Mouse (Mus musculus) CH12.LX (cell line): ENCODE measurements at regions not wholly inside any gene's neighbourhood (a gene's known extent, or its start where the extent isn't known, plus 50 kb on each side); places are given as distances from the start of the nearest gene placed in this dataset.

Experiments
- DNase-seq: peaks from one replicate; pipeline ENCODE4 v3.0.0-alpha.2; 2013; ENCODE audit errors: extremely low read depth
- H3K27ac ChIP-seq: 2 replicates; pipeline ENCODE4 v1.5.1; 2012; ENCODE audit warnings: low read depth, mild to moderate bottlenecking, control low read depth, moderate library complexity; ENCODE audit not compliant: insufficient read depth
- H3K27me3 ChIP-seq: replicated peaks from 2 replicates; pipeline ENCODE3; 2012; ENCODE audit warnings: inconsistent platforms
- H3K36me3 ChIP-seq, 2 experiments: replicated peaks in 1 of 2; 2 replicates each; pipeline versions ENCODE3 to v1.6.1; 2012; ENCODE audit warnings: inconsistent platforms in 1 of 2, low read length in 1 of 2, mild to moderate bottlenecking in 1 of 2, mixed read lengths in 1 of 2, moderate library complexity in 1 of 2; ENCODE audit not compliant: control insufficient read depth in 1 of 2, insufficient read depth in 1 of 2
- H3K4me1 ChIP-seq, 2 experiments: 2 replicates each; pipeline ENCODE4 v1.6.1; 2012; ENCODE audit warnings: inconsistent platforms in 1 of 2, moderate library complexity in 1 of 2; ENCODE audit not compliant: insufficient read depth in 2 of 2, control insufficient read depth in 1 of 2
- H3K4me2 ChIP-seq: 2 replicates; pipeline ENCODE4 v1.6.1; 2012; ENCODE audit warnings: low read depth, mild to moderate bottlenecking, control low read depth; ENCODE audit not compliant: poor library complexity, insufficient read depth, severe bottlenecking
- H3K4me3 ChIP-seq, 3 experiments: fragments of 150-350 bp in 1 of 3; sonication (generic) in 1 of 3; replicated peaks in 1 of 3; 2 replicates each; pipeline versions ENCODE3 to v1.5.1; 2011 to 2012; ENCODE audit warnings: low read depth in 2 of 3, low read length in 2 of 3, mild to moderate bottlenecking in 2 of 3, moderate library complexity in 2 of 3, control low read depth in 1 of 3, improper control_type of control experiment in 1 of 3, inconsistent platforms in 1 of 3, mixed read lengths in 1 of 3; ENCODE audit not compliant: poor library complexity in 1 of 3
- H3K79me2 ChIP-seq: replicated peaks from 2 replicates; pipeline ENCODE4 v1.6.1; 2012; ENCODE audit warnings: mild to moderate bottlenecking, moderate library complexity; ENCODE audit not compliant: control insufficient read depth, poor library complexity, insufficient read depth, severe bottlenecking; ENCODE audit errors: extremely low read depth
- H3K9ac ChIP-seq: 2 replicates; pipeline ENCODE4 v1.6.1; 2012; ENCODE audit warnings: low read depth, mild to moderate bottlenecking, control low read depth, moderate library complexity; ENCODE audit not compliant: insufficient read depth
- H3K9me3 ChIP-seq: replicated peaks from 2 replicates; pipeline ENCODE3; 2012; ENCODE audit warnings: low read length, inconsistent platforms, mixed read lengths
- BHLHE40 ChIP-seq: IDR thresholded peaks from 2 replicates; pipeline ENCODE4 v1.6.1; 2011; ENCODE audit warnings: mild to moderate bottlenecking, low read depth, low read length, improper control_type of control experiment
- CHD1 ChIP-seq: IDR thresholded peaks from 2 replicates; pipeline ENCODE4 v1.6.1; 2012; ENCODE audit warnings: low read depth, low read length, improper control_type of control experiment, inconsistent platforms
- CHD2 ChIP-seq: IDR thresholded peaks from 2 replicates; pipeline ENCODE4 v1.6.1; 2011; ENCODE audit warnings: low read length, improper control_type of control experiment
- CTCF ChIP-seq, 2 experiments: IDR thresholded peaks in 1 of 2; conservative IDR thresholded peaks in 1 of 2; 2 replicates each; pipeline ENCODE4 v1.5.1; 2011 to 2012; ENCODE audit warnings: low read depth in 2 of 2, low read length in 2 of 2, improper control_type of control experiment in 1 of 2, inconsistent platforms in 1 of 2, mild to moderate bottlenecking in 1 of 2, moderate library complexity in 1 of 2
- ELF1 ChIP-seq: IDR thresholded peaks from 2 replicates; pipeline ENCODE4 v1.6.1; 2014; ENCODE audit warnings: low read depth, mild to moderate bottlenecking, inconsistent platforms, low read length, improper control_type of control experiment
- EP300 ChIP-seq: IDR thresholded peaks from 2 replicates; pipeline ENCODE4 v1.6.1; 2011; ENCODE audit warnings: low read length, improper control_type of control experiment
- ETS1 ChIP-seq: conservative IDR thresholded peaks from 2 replicates; pipeline ENCODE4 v1.6.1; 2012; ENCODE audit warnings: low read depth, mild to moderate bottlenecking, inconsistent platforms, low read length, improper control_type of control experiment, moderate library complexity
- GABPA ChIP-seq: IDR thresholded peaks from 2 replicates; pipeline ENCODE4 v1.6.1; 2012; ENCODE audit warnings: low read depth, low read length, improper control_type of control experiment, inconsistent platforms; ENCODE audit not compliant: insufficient replicate concordance
- HCFC1 ChIP-seq: IDR thresholded peaks from 2 replicates; pipeline ENCODE4 v1.6.1; 2012; ENCODE audit warnings: low read depth, mild to moderate bottlenecking, inconsistent platforms, low read length, improper control_type of control experiment
- IRF4 ChIP-seq: IDR thresholded peaks from 2 replicates; pipeline ENCODE4 v1.6.1; 2014; ENCODE audit warnings: low read depth, mild to moderate bottlenecking, inconsistent platforms, low read length, improper control_type of control experiment
- JUN ChIP-seq: IDR thresholded peaks from 2 replicates; pipeline ENCODE4 v1.6.1; 2011; ENCODE audit warnings: low read depth, mild to moderate bottlenecking, low read length, improper control_type of control experiment, moderate library complexity; ENCODE audit not compliant: insufficient read depth
- KAT2A ChIP-seq: IDR thresholded peaks from 2 replicates; pipeline ENCODE4 v1.6.1; 2012; ENCODE audit warnings: low read length, improper control_type of control experiment, inconsistent platforms; ENCODE audit not compliant: insufficient replicate concordance
- MAX ChIP-seq: IDR thresholded peaks from 2 replicates; pipeline ENCODE4 v1.6.1; 2011; ENCODE audit warnings: low read length, improper control_type of control experiment
- MAZ ChIP-seq: IDR thresholded peaks from 2 replicates; pipeline ENCODE4 v1.6.1; 2012; ENCODE audit warnings: low read depth, mild to moderate bottlenecking, inconsistent platforms, low read length, improper control_type of control experiment, moderate library complexity
- MXI1 ChIP-seq: IDR thresholded peaks from 2 replicates; pipeline ENCODE4 v1.6.1; 2011; ENCODE audit warnings: mild to moderate bottlenecking, low read depth, low read length, improper control_type of control experiment
- NELFE ChIP-seq: IDR thresholded peaks from 2 replicates; pipeline ENCODE4 v1.6.1; 2011; ENCODE audit warnings: low read depth, low read length, improper control_type of control experiment
- POLR2AphosphoS2 ChIP-seq: IDR thresholded peaks from 2 replicates; pipeline ENCODE4 v1.6.1; 2011; ENCODE audit warnings: low read depth, low read length, improper control_type of control experiment
- RAD21 ChIP-seq: IDR thresholded peaks from 2 replicates; pipeline ENCODE4 v1.6.1; 2011; ENCODE audit warnings: low read depth, mild to moderate bottlenecking, low read length, improper control_type of control experiment, moderate library complexity
- RCOR1 ChIP-seq: conservative IDR thresholded peaks from 2 replicates; pipeline ENCODE4 v1.6.1; 2012; ENCODE audit warnings: low read depth, mild to moderate bottlenecking, inconsistent platforms, low read length, improper control_type of control experiment
- USF1 ChIP-seq: IDR thresholded peaks from 2 replicates; pipeline ENCODE4 v1.6.1; 2014; ENCODE audit warnings: low read depth, mild to moderate bottlenecking, inconsistent platforms, low read length, improper control_type of control experiment
- ZKSCAN1 ChIP-seq: IDR thresholded peaks from 2 replicates; pipeline ENCODE4 v1.6.1; 2012; ENCODE audit warnings: low read depth, inconsistent platforms, low read length, improper control_type of control experiment, borderline replicate concordance
- ZMIZ1 ChIP-seq: IDR thresholded peaks from 2 replicates; pipeline ENCODE4 v1.6.1; 2012; ENCODE audit warnings: low read depth, mild to moderate bottlenecking, inconsistent platforms, low read length, improper control_type of control experiment
- dilution Hi-C: fragments of 300-500 bp; cut with MboI; formaldehyde crosslinking; loops from 2 replicates; pipeline ENCODE4 v1.14.3; 2020; ENCODE audit warnings: low sequenced_read_pairs; ENCODE audit not compliant: extremely low pct_unique_long_range_greater_than_20kb, extremely low pct_ligation_motif_present
- in situ Hi-C: fragments of 300-500 bp; cut with MboI; formaldehyde crosslinking; loops from 3 replicates; pipeline ENCODE4 v1.14.3; 2019; ENCODE audit warnings: low sequenced_read_pairs, low pct_ligation_motif_present, low pct_unique_long_range_greater_than_20kb, mixed read lengths

GRCm38 (mm10) chr19:35170554-35170953 lies 248.4 kb downstream of the Kif20b start:
- Histone ChIP-seq H3K4me1 (no peaks in the 10 kb centered on the region), H3K9ac (no peak overlapping the region), H3K79me2 (no peaks in the 10 kb centered on the region), H3K36me3 (no peaks in the 10 kb centered on the region), H3K4me3 (no peak overlapping the region), H3K27ac (no peak overlapping the region), H3K4me2 (no peak overlapping the region), H3K9me3 (no peaks in the 10 kb centered on the region), H3K27me3 (no peaks in the 10 kb centered on the region)
- TF ChIP-seq BHLHE40 (no peak), NELFE (no peak), EP300 (no peak), GABPA (no peak), USF1 (no peak), ZMIZ1 (no peak), JUN (no peak), MAX (no peak), ZKSCAN1 (no peak), KAT2A (no peak), CHD2 (no peak), IRF4 (no peak), MAZ (no peak), RAD21 (no peak), POLR2AphosphoS2 (no peak)
- dilution Hi-C loops, result no loop called here
- no peak for DNase-seq
- in situ Hi-C loops, result no loop called here

GRCm38 (mm10) chr19:35180102-35180501 lies 257.9 kb downstream of the Kif20b start:
- H3K9ac ChIP-seq, result no peak overlapping the region
- in situ Hi-C loops (no loop called here), dilution Hi-C loops (no loop called here)
- no peaks in the 10 kb centered on the region for H3K36me3 ChIP-seq
- H3K27ac ChIP-seq, result no peak overlapping the region
- H3K79me2 ChIP-seq, result no peaks in the 10 kb centered on the region
- H3K4me3 ChIP-seq, result no peak overlapping the region
- no peak overlapping the region for H3K4me2 ChIP-seq
- H3K9me3 ChIP-seq, result no peaks in the 10 kb centered on the region
- no peak for DNase-seq
- no peaks in the 10 kb centered on the region for H3K4me1 ChIP-seq
- TF ChIP-seq MXI1, result no peak
- TF ChIP-seq MAZ, result no peak
- TF ChIP-seq CTCF (conservative IDR thresholded peaks at IDR 0.05 in 1 of 2, IDR thresholded peaks at IDR 0.05 in 1 of 2; ENCODE audit: low read depth in 2 of 2, low read length in 2 of 2), result no peak
- TF ChIP-seq KAT2A, result no peak
- no peak for TF ChIP-seq ETS1
- TF ChIP-seq HCFC1, result no peak
- no peak for TF ChIP-seq BHLHE40
- no peak for TF ChIP-seq ELF1
- TF ChIP-seq IRF4, result no peak
- TF ChIP-seq CHD1, result no peak
- no peak for TF ChIP-seq RCOR1
- H3K27me3 ChIP-seq, result no peaks in the 10 kb centered on the region
